Mouse (Mus musculus) olfactory bulb, adult 2 months (tissue): ENCODE data around the gene Zfp276. TPM values are rescaled to one million over a fixed set of nuclear protein-coding genes. Genes with fewer than 3 reads are reported as not detected.
"Not testable (repeated sequence)": the region's sequence is repeated elsewhere in the genome, so short reads cannot be mapped to it uniquely, and the experiment has no call there.

ENCODE experiments used
- H3K27ac ChIP-seq: fragments of 200-500 bp; 2 replicates; pipeline ENCODE4 v1.5.1; 2012; ENCODE audit warnings: low read depth, low read length; ENCODE audit not compliant: insufficient read depth
- H3K4me1 ChIP-seq: fragments of 200-500 bp; 2 replicates; pipeline ENCODE4 v1.6.1; 2012; ENCODE audit warnings: low read length; ENCODE audit not compliant: control insufficient read depth, insufficient read depth
- H3K4me3 ChIP-seq: fragments of 200-500 bp; 2 replicates; pipeline ENCODE4 v1.5.1; 2012; ENCODE audit warnings: mild to moderate bottlenecking, low read depth, low read length, moderate library complexity; ENCODE audit not compliant: insufficient read depth
- CTCF ChIP-seq: fragments of 200-500 bp; IDR thresholded peaks from 2 replicates; pipeline ENCODE4 v1.5.1; 2012; ENCODE audit warnings: low read depth, mild to moderate bottlenecking, low read length, moderate library complexity; ENCODE audit not compliant: insufficient read depth
- POLR2A ChIP-seq: fragments of 200-500 bp; IDR thresholded peaks from 2 replicates; pipeline ENCODE4 v1.6.1; 2012; ENCODE audit warnings: mild to moderate bottlenecking, low read depth, low read length, moderate library complexity; ENCODE audit not compliant: insufficient read depth
- WGBS: fragments of 180-500 bp; shearing (Covaris S2); methylation state at CpG from one replicate; pipeline ENCODE4 v1.1.7; 2018; 5-methylcytosine and 5-hydroxymethylcytosine counted together
- polyA plus RNA-seq: library from polyadenylated mRNA; stranded (reverse); fragments of >200 nt; gene quantifications from 2 replicates; pipeline ENCODE4 v1.2.4, GENCODE M21; 2012; ENCODE audit warnings: low replicate concordance; ENCODE audit not compliant: missing spikeins, insufficient read depth, insufficient read length

Gene Zfp276
- polyA plus RNA-seq, 1 experiment: not detected

DNA sequence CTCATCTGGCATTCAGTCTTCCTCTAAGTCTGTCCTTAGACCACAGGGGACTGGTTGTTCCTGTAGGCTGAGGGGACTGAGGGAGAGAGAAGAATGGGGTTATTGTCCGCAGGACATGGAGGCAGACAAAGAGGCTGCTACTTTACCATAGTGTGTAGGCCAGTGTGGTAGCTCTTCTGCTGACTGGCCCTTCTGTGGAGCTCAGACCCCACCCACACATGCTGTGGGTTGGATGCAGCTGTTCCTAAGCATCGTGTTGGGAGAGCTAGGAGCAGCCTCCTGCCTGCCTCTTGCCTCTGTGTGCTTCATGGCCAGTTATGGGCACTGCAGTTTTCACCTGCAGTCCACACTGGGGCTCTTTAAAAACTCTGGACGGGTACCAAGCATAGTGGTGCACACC lies 3.1 kb downstream of the Zfp276 start:
- H3K4me1 ChIP-seq: peaks cover 16% of the 10 kb centered on the region
- 63% methylated on average over 3 of the region's 3 CpGs for WGBS
- TF ChIP-seq CTCF (no peak), POLR2A (no peak)
- no peak overlapping the region for H3K4me3 ChIP-seq
- no peak overlapping the region for H3K27ac ChIP-seq

DNA sequence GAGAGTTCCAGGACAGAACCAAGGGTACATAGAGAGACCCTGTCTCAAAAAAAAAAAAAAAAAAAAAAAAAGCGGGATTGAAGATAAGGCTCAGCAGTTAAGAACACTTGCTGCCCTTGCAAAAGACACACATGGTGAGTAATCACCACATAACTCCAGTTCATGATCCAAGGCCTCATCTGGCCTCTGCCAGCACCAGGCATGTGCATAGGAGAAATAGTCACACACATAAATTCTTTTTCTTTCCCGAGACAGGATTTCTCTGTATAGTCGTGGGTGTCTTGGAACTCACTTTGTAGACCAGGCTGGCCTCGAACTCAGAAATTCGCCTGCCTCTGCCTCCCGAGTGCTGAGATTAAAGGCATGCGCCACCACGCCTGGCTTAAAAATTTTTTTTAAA lies 3.6 kb downstream of the Zfp276 start:
- H3K4me3 ChIP-seq, H3K27ac ChIP-seq: not testable (repeated sequence)
- 95% methylated on average over 8 of the region's 8 CpGs for WGBS
- peaks cover 16% of the 10 kb centered on the region for H3K4me1 ChIP-seq

DNA sequence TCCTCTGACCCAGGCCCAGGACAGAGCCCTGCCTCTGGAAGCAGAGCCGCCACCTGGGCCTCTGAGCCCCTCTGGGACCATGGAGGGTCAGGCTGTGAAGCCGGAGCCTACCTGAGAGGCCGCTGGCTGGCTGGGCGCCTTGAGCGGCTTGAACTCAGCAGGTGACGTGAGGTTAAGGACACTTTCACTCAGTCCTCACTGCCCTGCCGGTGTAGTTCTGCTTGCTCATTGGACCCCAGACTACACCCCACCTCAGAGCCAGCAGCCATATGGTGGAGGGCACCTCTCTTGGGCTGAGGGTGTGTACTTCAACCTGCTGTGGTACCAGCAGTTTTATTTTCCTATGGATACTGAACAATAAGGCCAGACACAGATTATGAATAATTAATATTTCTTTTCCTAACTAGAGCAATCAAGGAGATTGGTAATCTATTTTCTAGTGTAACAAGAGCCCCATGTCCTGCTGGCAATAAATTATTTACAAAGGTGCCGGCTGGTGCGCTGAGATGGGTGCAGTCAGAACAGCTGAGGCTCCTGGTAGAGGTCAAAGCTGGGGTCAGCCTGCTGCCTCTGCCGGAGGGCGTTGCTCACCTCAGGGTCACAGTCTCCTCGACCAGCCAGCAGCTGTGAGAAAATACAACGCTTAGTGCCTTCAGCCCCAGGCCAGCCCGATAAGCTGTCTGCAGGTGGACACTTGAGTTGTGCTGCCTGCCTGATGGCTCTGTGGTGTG lies 14.1 kb downstream of the Zfp276 start:
- 93% methylated on average over 14 of the region's 14 CpGs for WGBS
- peaks cover 10% of the 10 kb centered on the region for H3K4me1 ChIP-seq
- no peak overlapping the region for H3K27ac ChIP-seq
- no peak overlapping the region for H3K4me3 ChIP-seq
- TF ChIP-seq CTCF (no peak), POLR2A (no peak)

DNA sequence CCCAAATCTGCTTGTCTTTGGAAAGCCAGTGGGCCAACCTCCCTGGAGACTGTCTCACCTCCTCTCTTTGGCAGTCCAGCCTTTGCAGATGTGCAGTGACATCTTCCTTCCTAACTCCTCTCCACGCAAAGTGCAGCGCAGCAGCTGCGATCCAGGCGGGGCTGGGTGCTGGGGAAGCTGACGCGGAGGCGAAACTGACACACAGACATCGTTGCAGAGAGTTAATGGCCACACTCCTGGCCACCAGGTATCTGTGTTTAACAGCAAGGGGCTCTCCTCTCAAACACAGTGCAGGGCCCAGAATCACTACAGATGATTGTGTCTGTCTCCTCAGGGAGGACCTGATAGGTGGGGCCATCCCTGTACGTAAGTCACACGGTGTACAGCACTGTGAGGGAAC lies 17.2 kb downstream of the Zfp276 start:
- TF ChIP-seq POLR2A (no peak), CTCF (no peak)
- WGBS: 49% methylated on average over 10 of the region's 10 CpGs
- Histone ChIP-seq H3K27ac (no peak overlapping the region), H3K4me3 (no peak overlapping the region), H3K4me1 (peaks cover 10% of the 10 kb centered on the region)

DNA sequence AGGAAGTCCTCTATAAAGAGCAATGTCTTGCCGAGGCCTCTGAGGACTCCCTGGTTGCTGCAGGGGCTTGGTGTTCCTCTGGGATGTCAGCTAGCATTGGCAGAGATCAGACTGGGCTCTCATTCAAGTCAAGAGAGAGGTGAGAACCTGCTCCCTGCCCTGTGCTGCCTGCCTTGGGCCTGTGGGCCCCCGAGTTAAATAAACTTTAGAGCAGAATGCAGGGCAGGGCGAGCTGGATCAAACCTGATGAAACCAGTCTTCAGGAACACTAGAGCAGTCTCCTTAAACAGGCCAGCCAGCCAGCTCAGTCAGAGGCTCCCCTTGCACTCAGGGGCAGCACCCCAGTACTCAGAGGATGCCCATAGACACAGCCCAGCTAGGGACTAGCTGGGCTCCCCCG lies 17.9 kb downstream of the Zfp276 start:
- TF ChIP-seq CTCF: no peak
- H3K4me1 ChIP-seq: peaks cover 10% of the 10 kb centered on the region
- no peak overlapping the region for H3K4me3 ChIP-seq
- H3K27ac ChIP-seq: no peak overlapping the region
- 77% methylated on average over 4 of the region's 4 CpGs for WGBS

DNA sequence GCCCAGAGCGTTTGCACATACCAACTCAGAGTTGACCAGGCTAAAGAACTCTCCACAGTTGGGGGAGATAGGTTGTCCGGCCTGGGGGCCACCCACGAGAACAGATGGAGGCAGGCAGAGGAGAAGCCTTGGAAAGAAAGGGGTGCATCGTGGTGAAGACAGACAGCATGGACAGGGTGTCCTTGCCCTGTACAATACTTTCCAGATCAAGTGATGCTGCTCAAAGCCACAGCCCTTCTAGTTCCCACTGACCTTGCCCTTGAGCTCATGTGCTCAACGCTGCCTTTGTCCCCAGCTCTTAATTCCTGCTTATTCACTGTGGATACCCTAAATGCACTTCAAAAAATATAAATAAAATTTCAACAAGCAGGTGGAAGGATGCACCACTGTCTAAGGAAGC lies 20.5 kb downstream of the Zfp276 start:
- H3K4me3 ChIP-seq: no peak overlapping the region
- 94% methylated on average over 5 of the region's 5 CpGs for WGBS
- TF ChIP-seq POLR2A (no peak), CTCF (no peak)
- peaks cover 10% of the 10 kb centered on the region for H3K4me1 ChIP-seq
- H3K27ac ChIP-seq: no peak overlapping the region

DNA sequence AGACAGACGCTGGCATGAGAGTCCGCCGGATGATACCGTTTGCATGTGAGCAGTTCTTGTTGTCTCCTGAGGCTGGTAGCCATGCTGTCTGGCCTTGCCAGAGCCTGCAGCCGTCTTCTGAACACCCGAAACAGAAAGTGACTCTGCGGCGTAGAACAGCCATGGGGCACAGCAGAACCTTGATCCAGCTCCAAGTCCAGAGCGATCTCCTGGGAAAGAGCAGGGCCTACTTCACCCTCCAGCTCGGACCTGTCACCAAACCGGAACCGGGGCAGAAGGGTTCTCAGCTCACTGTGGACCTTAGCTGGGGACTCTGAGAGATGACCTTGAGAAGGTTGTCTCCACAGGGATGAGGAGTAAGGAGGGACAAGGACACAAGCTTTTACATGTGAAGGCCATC lies 21.1 kb downstream of the Zfp276 start:
- no peak for TF ChIP-seq POLR2A
- no peak for TF ChIP-seq CTCF
- Histone ChIP-seq H3K4me3 (no peak overlapping the region), H3K27ac (no peak overlapping the region), H3K4me1 (peaks cover 8% of the 10 kb centered on the region)
- 91% methylated on average over 12 of the region's 12 CpGs for WGBS

DNA sequence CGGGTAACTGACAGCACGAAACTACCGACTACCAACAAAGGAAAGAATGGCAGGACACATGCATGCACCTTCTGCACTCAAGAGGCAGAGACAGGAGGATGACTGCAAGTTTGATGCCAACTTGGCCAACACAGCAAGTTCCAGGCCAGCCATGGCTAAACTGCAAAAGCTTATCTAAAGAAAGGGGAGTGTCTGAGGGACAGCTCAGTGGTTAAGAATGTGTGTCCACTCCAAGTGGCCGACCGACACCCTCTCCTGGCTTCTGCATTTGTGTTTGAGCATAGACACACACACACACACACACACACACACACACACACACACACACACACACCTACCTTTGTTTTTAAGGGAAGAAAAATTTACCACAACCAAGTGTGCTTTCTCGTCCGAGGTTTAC lies 24.4 kb downstream of the Zfp276 start:
- 73% methylated on average over 7 of the region's 7 CpGs for WGBS
- no peak for TF ChIP-seq CTCF
- TF ChIP-seq POLR2A: no peak
- Histone ChIP-seq H3K4me1 (no peaks in the 10 kb centered on the region), H3K27ac (no peak overlapping the region), H3K4me3 (no peak overlapping the region)

DNA sequence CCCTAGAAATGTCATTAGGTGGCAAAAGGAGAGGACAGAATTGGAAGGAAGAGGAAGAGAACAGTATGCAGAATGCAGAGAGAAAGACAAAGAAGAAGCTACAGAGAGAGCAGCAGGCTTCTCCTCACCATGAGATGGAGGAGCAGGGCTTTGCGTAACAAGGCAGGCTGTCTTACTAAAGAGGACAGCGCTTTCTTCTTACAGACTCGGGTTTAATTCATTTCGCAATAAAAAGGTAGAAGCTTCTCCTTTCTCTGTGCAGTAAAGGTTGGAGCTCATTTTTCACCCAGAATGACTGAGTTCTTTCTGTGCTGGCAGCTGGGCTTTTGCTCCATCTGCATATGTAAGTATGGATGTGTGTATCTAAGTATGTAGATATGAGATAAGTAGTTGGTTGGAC lies 25.8 kb downstream of the Zfp276 start:
- 94% methylated on average over 4 of the region's 4 CpGs for WGBS
- Histone ChIP-seq H3K4me1 (no peaks in the 10 kb centered on the region), H3K27ac (no peak overlapping the region), H3K4me3 (no peak overlapping the region)
- no peak for TF ChIP-seq CTCF
- TF ChIP-seq POLR2A: no peak
